Mouse (Mus musculus): Measurements from ENCODE around the gene Nsg1.
A peak's percentile ranks its signal among the peaks of the same experiment; 100 is the strongest.

The Nsg1 gene

GRCm38 (mm10) chr5:38159634-38160413 lies at the start of gene Nsg1:
Nsg1 (minus strand) TSS chr5:38159907.
- DNase-seq (ENCODE audit: low spot score) = no peak

DNA sequence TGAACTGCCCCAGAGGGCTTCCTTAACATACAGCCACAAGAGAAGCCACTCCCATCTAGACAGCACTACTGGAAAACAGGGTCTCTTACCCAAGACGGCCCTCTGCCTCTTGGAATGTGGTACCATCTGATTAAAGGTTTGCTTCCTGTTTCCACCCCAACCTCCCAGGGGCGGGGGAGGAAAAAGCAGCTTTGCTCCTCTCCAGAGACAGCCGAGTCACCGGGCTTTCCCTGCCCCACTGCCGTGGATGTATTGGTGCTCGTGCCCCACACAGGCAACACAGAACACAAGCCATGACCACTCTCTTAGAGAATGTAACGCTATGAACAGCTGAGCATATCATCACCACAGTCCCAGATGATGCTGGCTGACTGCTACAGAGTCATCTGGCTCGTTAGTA lies 49.3 kb upstream of the Nsg1 start:
- DNase-seq (ENCODE audit: low spot score) = no peak

GRCm38 (mm10) chr5:38205303-38205726 lies 45.6 kb upstream of the Nsg1 start:
- DNase-seq (ENCODE audit: low spot score) = no peak

DNA sequence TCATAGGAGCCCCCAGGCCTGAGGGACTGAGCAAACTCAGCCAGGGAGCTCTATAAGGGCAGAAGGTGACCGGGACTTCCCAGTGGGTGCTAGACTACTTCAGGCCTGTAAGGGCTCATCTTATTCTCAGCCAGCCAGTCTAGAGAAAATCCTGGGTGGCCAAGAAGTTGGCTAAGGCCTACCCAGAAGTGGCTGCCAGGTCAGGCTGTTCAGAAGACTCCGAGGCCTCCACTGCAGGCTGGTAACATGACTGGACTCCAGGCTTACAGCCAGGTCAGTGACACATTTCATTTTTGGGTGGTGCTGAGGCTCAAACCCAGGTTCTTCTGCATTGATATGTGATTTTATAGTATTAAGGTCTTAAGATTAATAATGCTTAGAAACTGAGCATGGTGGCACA lies 40.0 kb upstream of the Nsg1 start:
- no peak for DNase-seq (ENCODE audit: low spot score)

DNA sequence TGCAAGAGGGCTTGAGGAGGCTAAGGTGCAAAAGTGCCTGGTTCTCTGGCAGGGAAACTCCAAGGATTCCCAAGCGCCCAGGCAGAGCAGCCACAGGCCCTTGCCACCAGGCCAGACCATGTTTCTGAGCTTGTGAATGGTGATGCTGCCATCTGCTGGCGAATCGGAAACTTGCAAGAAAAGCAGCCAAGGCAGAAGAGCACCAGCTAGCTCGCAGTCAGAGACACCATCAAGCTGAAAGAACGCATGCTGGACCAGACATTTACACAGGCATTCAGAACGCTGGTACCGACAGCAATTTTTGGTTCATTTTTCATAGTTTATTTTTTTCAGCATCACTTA lies 37.7 kb upstream of the Nsg1 start:
- peak; percentile 75 for DNase-seq (ENCODE audit: low spot score)

- DNase-seq (ENCODE audit: low spot score) = no peak
Observed at GRCm38 (mm10) chr5:38196821-38197481, 37.2 kb upstream of the Nsg1 start.

GRCm38 (mm10) chr5:38195941-38196340 lies 36.2 kb upstream of the Nsg1 start:
- DNase-seq (ENCODE audit: low spot score) = no peak

DNA sequence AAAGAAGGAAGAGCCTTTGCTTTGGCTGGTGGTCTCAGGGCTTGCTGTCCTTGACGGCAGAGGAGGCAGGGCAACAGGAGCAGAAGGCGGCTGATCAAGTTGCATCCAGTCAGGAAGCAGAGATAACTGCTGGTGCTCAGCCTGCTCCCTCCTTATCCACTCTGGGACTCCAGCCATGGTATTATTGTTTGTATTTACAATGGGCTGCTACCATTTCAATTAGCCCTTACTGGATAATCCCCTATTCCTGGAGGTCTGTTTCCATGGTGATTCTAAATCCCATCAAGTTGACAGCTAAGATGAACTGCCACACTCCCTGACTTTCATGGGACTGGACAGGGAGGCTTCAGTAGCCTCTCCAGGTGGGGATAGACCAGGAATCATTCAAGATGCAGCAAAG lies 35.2 kb upstream of the Nsg1 start:
- no peak for DNase-seq (ENCODE audit: low spot score)

GRCm38 (mm10) chr5:38190907-38191306 lies 31.2 kb upstream of the Nsg1 start:
- no peak for DNase-seq (ENCODE audit: low spot score)

- no peak for DNase-seq (ENCODE audit: low spot score)
Observed at GRCm38 (mm10) chr5:38187006-38187405, 27.3 kb upstream of the Nsg1 start.

- DNase-seq (ENCODE audit: low spot score) = no peak
Observed at GRCm38 (mm10) chr5:38184688-38185285, 25.1 kb upstream of the Nsg1 start.

DNA sequence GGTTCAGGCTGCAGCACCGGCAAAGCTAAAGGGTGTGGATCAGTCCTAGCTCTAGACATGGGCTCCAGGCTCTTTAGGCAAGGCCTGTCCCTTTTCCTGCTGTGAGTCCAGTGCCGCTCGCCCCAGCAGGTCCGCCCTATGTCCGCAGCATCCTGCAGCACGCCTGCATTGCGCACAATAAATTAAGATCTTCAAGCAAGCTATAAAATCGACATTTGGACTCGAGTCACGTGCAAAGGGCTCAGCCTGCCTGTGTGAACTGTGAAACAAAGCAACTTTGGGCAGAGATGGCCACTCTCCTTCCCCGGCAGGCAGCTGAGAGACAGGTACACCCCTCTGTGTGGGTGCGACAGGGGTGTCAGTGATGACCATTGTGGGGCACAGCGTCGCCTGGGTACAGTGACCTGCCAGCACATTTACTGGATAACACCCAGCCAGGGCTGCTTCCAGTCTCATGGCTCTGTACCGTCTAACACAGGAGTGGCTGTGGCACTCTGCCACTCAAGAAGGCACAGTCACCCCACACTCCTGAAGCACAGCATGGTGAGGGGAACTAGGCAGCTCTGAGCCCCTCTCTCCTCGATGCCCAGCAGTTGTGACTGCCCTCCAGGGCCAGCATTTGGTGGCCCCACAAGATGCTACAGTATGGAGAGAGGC lies 14.7 kb upstream of the Nsg1 start:
- DNase-seq (ENCODE audit: low spot score) = no peak

DNA sequence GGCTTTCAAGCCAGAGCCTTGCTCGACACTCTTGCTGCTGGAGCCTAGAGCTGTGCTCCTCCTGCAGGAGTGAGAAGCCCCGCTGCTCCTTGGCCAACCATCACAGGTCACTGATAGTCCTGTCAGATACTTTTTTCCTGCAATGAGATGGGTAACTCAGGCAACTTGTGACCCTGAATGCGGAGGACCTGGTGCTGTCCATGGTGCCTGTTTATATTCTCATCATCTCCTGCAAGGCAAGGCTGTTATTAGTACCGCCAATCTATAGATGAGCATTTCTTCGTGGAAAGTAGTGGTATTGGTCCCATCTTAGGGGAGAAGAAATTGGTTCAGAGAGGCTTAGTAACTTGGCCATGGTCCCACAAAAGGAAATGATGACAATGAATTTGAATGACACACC lies 14.1 kb upstream of the Nsg1 start:
- no peak for DNase-seq (ENCODE audit: low spot score)

DNA sequence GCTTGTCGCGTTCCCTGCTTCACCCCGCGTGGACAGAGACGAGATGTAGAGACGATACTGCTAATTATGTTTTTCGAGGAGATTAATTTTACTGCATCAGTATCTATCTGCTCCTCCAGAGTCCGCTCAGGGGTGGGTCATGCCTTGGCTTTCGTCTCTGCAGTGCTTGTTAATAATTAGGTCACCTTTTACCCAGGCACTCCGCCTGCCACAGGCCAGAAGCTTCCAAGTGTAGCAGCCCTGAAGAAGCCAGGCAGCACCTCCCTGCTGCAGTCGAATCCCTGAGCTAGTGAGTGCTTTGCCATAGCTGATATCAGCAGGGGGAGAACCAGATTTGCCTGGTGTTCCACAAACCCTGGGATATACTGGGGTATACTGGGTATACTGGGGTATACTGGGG lies 8.8 kb upstream of the Nsg1 start:
- DNase-seq (ENCODE audit: low spot score) = no peak

- DNase-seq (ENCODE audit: low spot score) = peak; percentile 23
Observed at GRCm38 (mm10) chr5:38158947-38159633, 617 bp downstream of the Nsg1 start.

- no peak for DNase-seq (ENCODE audit: low spot score)
Observed at GRCm38 (mm10) chr5:38158501-38158946, 1.2 kb downstream of the Nsg1 start.

DNA sequence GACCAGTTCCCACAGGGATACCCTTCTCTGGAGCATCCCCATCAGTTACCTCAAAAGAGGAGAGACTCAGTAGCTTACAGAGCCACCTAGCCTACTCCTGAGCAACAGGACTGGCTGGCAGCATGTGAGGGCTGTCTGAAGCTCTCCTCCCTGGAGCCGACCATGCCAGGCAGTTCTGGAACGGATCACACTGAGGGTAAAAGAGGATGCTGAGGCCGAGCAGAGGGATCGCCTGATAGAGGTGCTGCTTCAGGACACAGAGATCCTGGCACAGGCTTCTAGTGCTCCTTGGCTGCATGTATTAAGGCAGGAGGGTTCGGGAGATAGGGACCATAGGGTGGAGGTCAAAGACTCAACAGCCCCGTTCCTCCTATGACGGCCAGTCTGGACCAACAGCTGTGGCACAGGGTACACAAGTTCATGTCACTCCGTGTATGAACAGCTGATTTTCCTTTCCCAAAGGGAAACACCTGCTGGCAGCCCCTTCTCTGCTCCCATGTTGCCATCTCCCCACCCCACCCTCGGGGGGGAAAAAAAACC lies 2.2 kb downstream of the Nsg1 start:
- no peak for DNase-seq (ENCODE audit: low spot score)

- DNase-seq (ENCODE audit: low spot score) = no peak
Observed at GRCm38 (mm10) chr5:38153636-38154035, 6.1 kb downstream of the Nsg1 start.

DNA sequence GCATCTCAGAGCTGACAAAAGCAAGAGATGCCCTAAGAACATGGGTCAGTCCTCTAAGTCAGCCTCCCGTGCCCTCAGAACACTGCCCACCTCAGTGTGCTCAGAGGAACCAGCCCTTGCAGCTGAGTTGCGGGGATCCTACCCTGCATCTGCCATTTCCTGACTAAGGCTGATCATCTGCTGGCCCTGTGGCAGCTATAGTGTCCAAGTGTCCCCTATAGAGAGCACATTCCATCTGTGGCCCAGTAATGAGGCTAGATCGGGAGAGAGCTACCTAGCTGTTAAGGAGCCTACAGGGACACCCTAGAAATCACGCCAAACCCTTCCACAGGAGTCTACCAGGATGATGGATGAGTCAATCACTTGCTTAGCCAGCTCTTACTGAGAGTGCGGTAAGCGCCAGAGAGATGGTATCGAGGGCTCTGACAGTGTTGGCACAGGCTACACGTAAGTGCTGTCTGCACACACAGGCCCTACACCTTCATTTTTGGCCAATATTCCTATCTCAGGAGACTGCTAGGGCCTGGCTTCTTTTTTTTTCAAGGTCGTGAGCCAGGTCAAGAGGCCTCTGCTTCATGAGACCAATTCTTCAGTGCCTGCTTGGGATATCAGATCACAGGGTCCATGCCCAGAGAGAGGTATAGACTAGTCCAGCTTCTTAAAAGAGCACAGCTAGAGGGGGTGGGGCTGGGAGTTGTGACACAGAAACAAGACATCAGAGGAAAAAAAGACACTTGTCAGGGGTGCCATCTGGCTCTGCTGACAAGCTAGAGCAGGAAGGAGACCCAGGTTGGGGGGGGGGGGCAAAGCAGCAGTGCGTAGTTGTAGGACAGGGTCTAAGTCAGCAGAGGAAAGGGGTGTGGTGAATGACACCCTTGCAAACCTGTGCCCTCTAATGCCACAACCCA lies 7.3 kb downstream of the Nsg1 start:
- no peak for DNase-seq (ENCODE audit: low spot score)

- DNase-seq (ENCODE audit: low spot score) = no peak
Observed at GRCm38 (mm10) chr5:38151264-38151663, 8.4 kb downstream of the Nsg1 start.

- peak; percentile 87 for DNase-seq (ENCODE audit: low spot score)
Observed at GRCm38 (mm10) chr5:38146524-38146923, 13.2 kb downstream of the Nsg1 start.
